Mouse (Mus musculus) ES-Bruce4 (cell line): ENCODE measurements around the gene Ern1.

Source experiments
- CTCF ChIP-seq: IDR thresholded peaks from one replicate; pipeline ENCODE4 v1.8.1; 2011; ENCODE audit warnings: low read depth, low read length
- POLR2A ChIP-seq: IDR thresholded peaks from one replicate; pipeline ENCODE4 v1.8.1; 2011; ENCODE audit warnings: low read length; ENCODE audit not compliant: insufficient read depth

DNA sequence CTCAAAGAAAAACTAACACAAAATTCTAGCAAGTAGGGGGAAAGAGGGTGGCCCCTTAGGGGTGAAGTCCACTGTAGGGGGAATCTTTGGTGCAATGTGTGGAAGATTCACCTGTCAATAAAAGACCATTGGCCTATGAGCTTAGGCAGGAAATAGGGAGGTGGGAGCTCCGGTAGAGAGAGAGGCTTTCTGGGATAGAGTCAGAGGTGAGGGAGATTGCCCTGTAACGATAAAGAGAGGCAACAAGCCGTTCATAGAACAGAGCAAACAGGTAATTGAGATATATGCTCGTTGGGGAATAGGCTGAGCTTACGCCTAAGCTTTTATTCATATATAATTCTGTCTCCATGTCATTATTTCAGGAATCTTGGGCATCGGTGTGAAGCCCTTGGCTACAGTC lies 100.6 kb downstream of the Ern1 start:
- no peak for TF ChIP-seq POLR2A
- TF ChIP-seq CTCF: no peak
